Mouse (Mus musculus): ENCODE measurements around the gene Ankle1. TPM values are rescaled to one million over a fixed set of nuclear protein-coding genes. Genes with fewer than 3 reads are reported as not detected.

The Ankle1 gene
- polyA plus RNA-seq (2012; rRNA removed): 20.1 and 26.5 TPM in 2 replicates

DNA sequence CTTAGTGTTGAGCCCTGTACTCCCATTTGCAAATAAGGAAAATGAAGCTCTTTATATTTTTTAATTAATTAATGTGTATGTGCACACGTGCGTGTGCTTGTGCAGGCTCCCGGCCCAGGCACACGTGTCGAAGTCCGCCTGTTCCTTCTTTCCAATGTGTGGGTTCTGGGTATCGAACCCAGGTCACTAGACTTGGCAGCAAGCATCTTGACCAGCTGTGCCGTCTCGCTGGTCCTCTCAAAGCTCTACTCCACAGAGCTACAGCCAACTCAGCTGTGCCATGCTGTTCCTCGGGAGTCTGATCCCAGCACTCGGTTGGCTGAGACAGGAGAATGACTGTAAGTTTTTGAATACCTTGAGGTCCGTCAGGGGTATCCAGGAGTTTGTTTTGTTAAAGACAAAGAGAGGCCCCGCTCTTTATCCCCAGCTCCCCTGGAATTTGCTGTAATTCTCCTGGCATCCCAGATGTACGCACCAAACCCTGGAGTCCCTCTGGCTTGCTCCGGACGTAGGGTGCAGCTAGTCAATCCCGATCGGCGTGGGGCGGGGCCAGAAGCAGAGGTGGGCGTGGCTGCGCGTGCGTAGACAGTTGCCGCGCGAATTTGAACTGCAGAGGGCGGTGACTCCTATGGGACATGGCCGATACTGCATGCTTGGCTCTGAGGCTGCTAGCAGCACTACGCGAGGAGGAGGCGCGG, at the start of gene Ankle1:
Gene Ankle1 (plus strand): TSS at position 610 of the 698 bp plus-strand sequence.

GRCm38 (mm10) chr8:71366771-71367528, 38.9 kb upstream of the Ankle1 start, which contains the start of gene Use1:
Use1 (plus strand) TSS chr8:71366848.

DNA sequence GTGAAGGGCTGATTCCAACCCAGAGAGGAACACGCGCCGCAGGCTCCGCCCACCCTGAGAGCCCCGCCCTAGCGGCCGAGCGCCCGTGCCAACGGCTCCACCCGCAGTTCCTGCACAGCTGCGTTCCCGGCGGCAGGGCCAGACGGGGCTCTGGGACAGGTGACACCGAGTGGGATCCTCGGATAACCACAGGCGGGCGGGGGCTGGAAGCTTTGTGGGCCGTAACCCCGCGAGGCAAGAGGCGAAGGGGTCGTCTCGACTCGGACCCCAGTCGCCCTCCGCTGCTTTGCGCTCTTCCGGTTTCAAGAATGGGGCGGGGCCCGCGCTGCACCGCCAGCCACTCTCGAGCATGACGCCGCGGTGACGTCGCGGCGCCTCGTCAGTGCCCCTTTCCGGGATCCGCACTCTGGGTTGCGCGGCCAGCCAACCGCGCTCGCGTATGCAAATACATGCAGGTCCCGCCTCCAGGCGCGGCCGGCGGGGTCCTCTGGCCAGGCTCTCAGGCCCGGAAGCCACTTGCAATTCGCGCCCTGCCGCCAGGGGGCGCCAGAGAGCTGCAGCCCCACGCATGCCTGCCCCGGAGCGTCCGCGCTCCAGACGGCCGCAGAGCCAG, 34.5 kb upstream of the Ankle1 start, which contains the start of gene Ocel1:
Gene Ocel1 (plus strand): TSS at position 63 of the 613 bp plus-strand sequence.

GRCm38 (mm10) chr8:71381421-71381970, 24.3 kb upstream of the Ankle1 start, which contains the start of gene Nr2f6:
Nr2f6 (minus strand) TSS chr8:71381960.

GRCm38 (mm10) chr8:71395629-71396028, 10.2 kb upstream of the Ankle1 start, which contains the start of gene Ushbp1:
Ushbp1 (minus strand) TSS chr8:71395802.

DNA sequence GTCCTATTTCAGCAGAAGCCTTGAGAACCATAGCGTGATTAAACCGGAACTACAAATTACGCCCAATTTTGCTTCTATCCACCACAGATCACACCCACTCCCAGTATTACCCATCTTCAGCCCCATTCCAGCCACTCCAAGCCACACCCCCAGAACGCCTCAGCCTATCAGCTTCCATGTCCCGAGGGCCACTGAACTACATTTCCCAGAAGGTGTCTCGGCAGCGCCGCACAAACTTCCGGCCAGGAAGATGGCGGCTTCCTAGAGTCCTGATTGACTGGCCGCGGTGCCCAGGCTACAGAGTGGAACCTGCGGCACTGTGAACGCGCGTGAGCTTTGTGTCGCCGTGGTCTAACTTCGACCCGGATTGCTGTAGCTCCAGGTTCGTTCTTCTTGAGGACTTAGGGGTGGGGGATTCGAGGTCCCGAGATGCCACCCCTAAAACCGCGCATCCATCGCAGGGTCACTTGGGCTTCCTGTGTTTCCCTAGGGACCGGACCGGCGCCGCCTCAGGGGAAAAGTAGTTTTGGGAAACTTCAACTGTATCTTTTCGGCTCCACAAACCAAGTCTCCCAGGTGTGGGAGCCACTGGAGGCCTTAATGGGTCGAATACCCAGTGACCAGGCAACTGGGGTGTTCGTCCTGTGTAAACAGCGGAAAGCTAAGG, 9.0 kb upstream of the Ankle1 start, which contains the start of gene Babam1:
Gene Babam1 (plus strand): TSS at position 223 of the 667 bp plus-strand sequence.

Other genes with a start within 250 kb of the Ankle1 start
- 22.6 and 30.1 TPM in 2 replicates for gene Myo9b, start 133.3 kb upstream of the Ankle1 start, polyA plus RNA-seq (2012; rRNA removed)
- gene Haus8, start 133.1 kb upstream of the Ankle1 start, polyA plus RNA-seq (2012; rRNA removed): 8.7 and 9.1 TPM in 2 replicates
- 119 and 126 TPM in 2 replicates for gene Use1, start 39.2 kb upstream of the Ankle1 start, polyA plus RNA-seq (2012; rRNA removed)
- 27.3 and 51.2 TPM in 2 replicates for gene Ocel1, start 34.7 kb upstream of the Ankle1 start, polyA plus RNA-seq (2012; rRNA removed)
- gene Nr2f6, start 24.1 kb upstream of the Ankle1 start, polyA plus RNA-seq (2012; rRNA removed): 411 and 497 TPM in 2 replicates
- 9.9 and 11.4 TPM in 2 replicates for gene Ushbp1, start 10.2 kb upstream of the Ankle1 start, polyA plus RNA-seq (2012; rRNA removed)
- 137 and 140 TPM in 2 replicates for gene Babam1, start 9.1 kb upstream of the Ankle1 start, polyA plus RNA-seq (2012; rRNA removed)
- 48.1 and 60.2 TPM in 2 replicates for gene Abhd8, start 57.6 kb downstream of the Ankle1 start, polyA plus RNA-seq (2012; rRNA removed)
- 177 and 193 TPM in 2 replicates for gene Mrpl34, start 58.9 kb downstream of the Ankle1 start, polyA plus RNA-seq (2012; rRNA removed)
- gene Dda1, start 63.2 kb downstream of the Ankle1 start, polyA plus RNA-seq (2012; rRNA removed): 91.4 and 116 TPM in 2 replicates
- 26.9 and 33.6 TPM in 2 replicates for gene Ano8, start 80.0 kb downstream of the Ankle1 start, polyA plus RNA-seq (2012; rRNA removed)
- gene Gtpbp3, start 82.1 kb downstream of the Ankle1 start, polyA plus RNA-seq (2012; rRNA removed): 41.9 and 45.0 TPM in 2 replicates
- 241 and 256 TPM in 2 replicates for gene Plvap, start 105.7 kb downstream of the Ankle1 start, polyA plus RNA-seq (2012; rRNA removed)
- not detected in 2 replicates for gene Ccdc194, start 119.7 kb downstream of the Ankle1 start, polyA plus RNA-seq (2012; rRNA removed)
- 152 and 173 TPM in 2 replicates for gene Bst2, start 131.4 kb downstream of the Ankle1 start, polyA plus RNA-seq (2012; rRNA removed)
- 211 and 221 TPM in 2 replicates for gene Mvb12a, start 136.9 kb downstream of the Ankle1 start, polyA plus RNA-seq (2012; rRNA removed)
- 0.60 and 1.3 TPM in 2 replicates for gene Tmem221, start 152.9 kb downstream of the Ankle1 start, polyA plus RNA-seq (2012; rRNA removed)
- gene Nxnl1, start 160.6 kb downstream of the Ankle1 start, polyA plus RNA-seq (2012; rRNA removed): not detected in 2 replicates
- 99.3 and 110 TPM in 2 replicates for gene Slc27a1, start 162.9 kb downstream of the Ankle1 start, polyA plus RNA-seq (2012; rRNA removed)
- gene Pgls, start 186.2 kb downstream of the Ankle1 start, polyA plus RNA-seq (2012; rRNA removed): 232 and 268 TPM in 2 replicates
- gene Fam129c, start 191.6 kb downstream of the Ankle1 start, polyA plus RNA-seq (2012; rRNA removed): 6.0 and 7.6 TPM in 2 replicates
- gene Colgalt1, start 205.0 kb downstream of the Ankle1 start, polyA plus RNA-seq (2012; rRNA removed): 120 and 129 TPM in 2 replicates